Mouse (Mus musculus): ENCODE measurements around the gene Il6st. TPM values are rescaled to one million over a fixed set of nuclear protein-coding genes. Genes with fewer than 3 reads are reported as not detected.

Il6st gene
- polyA plus RNA-seq, 1 experiment, result 19.5 TPM

DNA sequence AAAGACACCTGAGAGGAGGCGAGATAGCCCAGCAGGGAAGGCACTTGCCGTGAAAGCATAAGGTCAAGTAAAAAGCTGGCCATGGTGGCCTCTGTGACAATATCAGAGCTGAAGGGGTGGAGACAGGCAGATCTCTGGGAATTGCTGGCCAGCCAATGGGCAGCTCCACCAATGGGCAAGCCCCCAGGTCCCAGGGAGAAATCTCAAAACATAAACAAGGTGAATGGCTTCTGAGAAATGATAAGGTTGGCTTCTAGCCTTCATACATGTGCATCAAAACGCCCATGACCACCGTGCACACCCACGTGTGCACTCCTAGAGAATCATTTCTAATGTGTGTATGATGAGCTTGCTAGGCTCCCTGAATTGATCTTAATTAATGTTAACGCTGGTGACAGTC is 68.4 kb downstream of the Il6st start:
- Histone ChIP-seq H3K4me3 (ENCODE audit: extremely low read depth, insufficient read depth, insufficient read length) (no peak overlapping the region), H3K36me3 (ENCODE audit: control insufficient read depth, insufficient read depth, low read length) (no peaks in the 10 kb centered on the region), H3K27me3 (ENCODE audit: control insufficient read depth, insufficient read depth, low read length) (no peaks in the 10 kb centered on the region), H3K27ac (ENCODE audit: insufficient read depth, low read length) (no peak overlapping the region), H3K4me1 (ENCODE audit: control insufficient read depth, insufficient read depth, insufficient read length) (no peaks in the 10 kb centered on the region)
- DNase-seq (ENCODE audit: low read depth in 1 of 2, low spot score in 2 of 2), result no peak
- 88% methylated on average over 6 of the region's 6 CpGs for WGBS
- TF ChIP-seq POLR2A (IDR thresholded peaks at IDR 0.05; ENCODE audit: low read depth, low read length) (no peak), CTCF (IDR thresholded peaks at IDR 0.05; ENCODE audit: extremely low read depth, insufficient read depth, insufficient read length, insufficient replicate concordance) (no peak)

DNA sequence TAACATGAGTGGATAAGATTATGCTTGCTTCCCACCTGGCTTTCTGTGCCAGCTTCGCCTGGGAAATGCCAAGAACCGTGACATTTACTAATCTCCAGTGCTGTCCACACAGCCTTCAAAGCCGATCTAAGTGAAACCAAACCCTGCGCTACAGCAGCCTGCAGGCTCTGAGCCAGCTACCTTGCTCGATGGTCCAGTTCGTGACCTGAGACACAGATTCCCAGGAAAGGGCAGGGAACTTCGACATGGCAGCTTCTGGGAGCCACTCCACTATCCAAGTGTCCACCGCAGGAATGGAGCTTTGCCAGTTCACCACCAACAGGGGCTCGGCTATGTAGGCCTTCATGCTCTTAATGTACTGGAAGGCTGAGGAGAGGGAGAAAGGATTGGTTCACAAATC is 69.7 kb downstream of the Il6st start:
- Histone ChIP-seq H3K4me1 (ENCODE audit: control insufficient read depth, insufficient read depth, insufficient read length) (no peaks in the 10 kb centered on the region), H3K36me3 (ENCODE audit: control insufficient read depth, insufficient read depth, low read length) (no peaks in the 10 kb centered on the region)

GRCm38 (mm10) chr13:112536611-112537010 is 72.7 kb downstream of the Il6st start:
- H3K4me1 ChIP-seq (ENCODE audit: control insufficient read depth, insufficient read depth, insufficient read length), result no peaks in the 10 kb centered on the region
- H3K4me3 ChIP-seq (ENCODE audit: extremely low read depth, insufficient read depth, insufficient read length), result no peak overlapping the region
- no peak for TF ChIP-seq CTCF (IDR thresholded peaks at IDR 0.05; ENCODE audit: extremely low read depth, insufficient read depth, insufficient read length, insufficient replicate concordance)
- TF ChIP-seq POLR2A (IDR thresholded peaks at IDR 0.05; ENCODE audit: low read depth, low read length), result no peak
- no peaks in the 10 kb centered on the region for H3K27me3 ChIP-seq (ENCODE audit: control insufficient read depth, insufficient read depth, low read length)
- H3K27ac ChIP-seq (ENCODE audit: insufficient read depth, low read length), result no peak overlapping the region
- 73% methylated on average over 4 of the region's 4 CpGs for WGBS
- no peaks in the 10 kb centered on the region for H3K36me3 ChIP-seq (ENCODE audit: control insufficient read depth, insufficient read depth, low read length)
- DNase-seq (ENCODE audit: low read depth in 1 of 2, low spot score in 2 of 2), result no peak

More for the DNA sequence above, 69.7 kb downstream of the Il6st start:
- 87% methylated on average over 9 of the region's 9 CpGs for WGBS
- no peaks in the 10 kb centered on the region for H3K27me3 ChIP-seq (ENCODE audit: control insufficient read depth, insufficient read depth, low read length)
- no peak for DNase-seq (ENCODE audit: low read depth in 1 of 2, low spot score in 2 of 2)
- no peak overlapping the region for H3K4me3 ChIP-seq (ENCODE audit: extremely low read depth, insufficient read depth, insufficient read length)
- no peak for TF ChIP-seq POLR2A (IDR thresholded peaks at IDR 0.05; ENCODE audit: low read depth, low read length)
- no peak for TF ChIP-seq CTCF (IDR thresholded peaks at IDR 0.05; ENCODE audit: extremely low read depth, insufficient read depth, insufficient read length, insufficient replicate concordance)
- H3K27ac ChIP-seq (ENCODE audit: insufficient read depth, low read length), result no peak overlapping the region

DNA sequence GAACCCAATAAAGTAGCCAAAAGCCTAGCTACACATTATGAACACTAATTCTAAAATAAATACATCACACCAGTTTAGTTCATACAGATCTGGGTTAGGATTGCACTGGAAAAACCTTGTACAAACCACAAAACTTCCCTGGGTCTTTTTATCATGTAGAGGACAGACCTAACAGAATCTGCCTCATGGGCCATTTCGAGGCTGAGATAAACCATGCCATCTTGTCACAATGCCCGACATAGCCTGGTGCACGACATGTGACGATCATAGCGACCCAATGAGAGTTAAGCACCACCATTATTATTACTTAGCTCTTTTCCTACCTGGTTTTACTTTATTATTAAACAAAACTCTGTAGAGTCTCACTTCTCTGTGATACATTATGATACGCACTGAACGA is 73.2 kb downstream of the Il6st start:
- H3K4me1 ChIP-seq (ENCODE audit: control insufficient read depth, insufficient read depth, insufficient read length), result no peaks in the 10 kb centered on the region
- no peak for DNase-seq (ENCODE audit: low read depth in 1 of 2, low spot score in 2 of 2)
- TF ChIP-seq CTCF (IDR thresholded peaks at IDR 0.05; ENCODE audit: extremely low read depth, insufficient read depth, insufficient read length, insufficient replicate concordance) (no peak), POLR2A (IDR thresholded peaks at IDR 0.05; ENCODE audit: low read depth, low read length) (no peak)
- H3K27ac ChIP-seq (ENCODE audit: insufficient read depth, low read length), result no peak overlapping the region
- H3K27me3 ChIP-seq (ENCODE audit: control insufficient read depth, insufficient read depth, low read length), result no peaks in the 10 kb centered on the region
- H3K4me3 ChIP-seq (ENCODE audit: extremely low read depth, insufficient read depth, insufficient read length), result no peak overlapping the region
- 88% methylated on average over 7 of the region's 7 CpGs for WGBS
- H3K36me3 ChIP-seq (ENCODE audit: control insufficient read depth, insufficient read depth, low read length), result no peaks in the 10 kb centered on the region

DNA sequence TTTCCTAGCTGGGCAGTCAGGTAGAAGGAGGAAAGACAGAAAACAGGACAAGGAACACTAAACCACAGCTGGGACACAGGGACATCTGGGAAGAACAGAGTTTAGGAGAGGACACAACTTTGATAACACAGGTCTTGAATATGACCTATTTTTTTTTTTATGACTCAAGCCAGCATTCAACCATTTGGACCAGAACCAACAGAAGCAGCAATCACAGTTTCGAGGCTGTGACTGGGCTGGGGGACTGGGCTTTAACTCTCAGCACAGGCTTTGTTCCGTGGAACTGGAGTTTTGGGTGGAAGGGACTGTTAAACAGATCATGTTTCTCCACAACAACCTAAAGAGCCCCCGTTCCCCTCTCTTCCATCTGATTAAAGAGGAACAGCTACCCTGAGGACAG is 76.7 kb downstream of the Il6st start:
- DNase-seq (ENCODE audit: low read depth in 1 of 2, low spot score in 2 of 2), result no peak
- 85% methylated on average over 3 of the region's 3 CpGs for WGBS
- no peaks in the 10 kb centered on the region for H3K36me3 ChIP-seq (ENCODE audit: control insufficient read depth, insufficient read depth, low read length)
- no peak overlapping the region for H3K4me3 ChIP-seq (ENCODE audit: extremely low read depth, insufficient read depth, insufficient read length)
- TF ChIP-seq CTCF (IDR thresholded peaks at IDR 0.05; ENCODE audit: extremely low read depth, insufficient read depth, insufficient read length, insufficient replicate concordance), result no peak
- no peak for TF ChIP-seq POLR2A (IDR thresholded peaks at IDR 0.05; ENCODE audit: low read depth, low read length)
- H3K27ac ChIP-seq (ENCODE audit: insufficient read depth, low read length), result no peak overlapping the region
- no peaks in the 10 kb centered on the region for H3K4me1 ChIP-seq (ENCODE audit: control insufficient read depth, insufficient read depth, insufficient read length)
- no peaks in the 10 kb centered on the region for H3K27me3 ChIP-seq (ENCODE audit: control insufficient read depth, insufficient read depth, low read length)

- Histone ChIP-seq H3K36me3 (ENCODE audit: control insufficient read depth, insufficient read depth, low read length) (no peaks in the 10 kb centered on the region), H3K4me3 (ENCODE audit: extremely low read depth, insufficient read depth, insufficient read length) (no peak overlapping the region), H3K4me1 (ENCODE audit: control insufficient read depth, insufficient read depth, insufficient read length) (no peaks in the 10 kb centered on the region), H3K27me3 (ENCODE audit: control insufficient read depth, insufficient read depth, low read length) (no peaks in the 10 kb centered on the region), H3K27ac (ENCODE audit: insufficient read depth, low read length) (no peak overlapping the region)
- 79% methylated on average over 10 of the region's 10 CpGs for WGBS
- DNase-seq (ENCODE audit: low read depth in 1 of 2, low spot score in 2 of 2), result no peak
- TF ChIP-seq CTCF (IDR thresholded peaks at IDR 0.05; ENCODE audit: extremely low read depth, insufficient read depth, insufficient read length, insufficient replicate concordance), result no peak
- TF ChIP-seq POLR2A (IDR thresholded peaks at IDR 0.05; ENCODE audit: low read depth, low read length), result no peak
Observed at GRCm38 (mm10) chr13:112541223-112541975, 77.5 kb downstream of the Il6st start.
